Mouse (Mus musculus): ENCODE data around the gene Gstt4.
"Not testable (repeated sequence)": the region's sequence is repeated elsewhere in the genome, so short reads cannot be mapped to it uniquely, and the experiment has no call there.

Gstt4 gene

GRCm38 (mm10) chr10:75789841-75790240, 32.5 kb downstream of the Gstt4 start:
- in situ Hi-C loops (cut with MboI), result no loop called here

- in situ Hi-C loops (cut with MboI), result no loop called here
Measured at GRCm38 (mm10) chr10:75789081-75789735, 33.1 kb downstream of the Gstt4 start.

GRCm38 (mm10) chr10:75788277-75788676, 34.1 kb downstream of the Gstt4 start:
- in situ Hi-C loops (cut with MboI), result no loop called here

- in situ Hi-C loops (cut with MboI), result no loop called here
Measured at GRCm38 (mm10) chr10:75785442-75785841, 36.9 kb downstream of the Gstt4 start.

- in situ Hi-C loops (cut with MboI), result no loop called here
Measured at GRCm38 (mm10) chr10:75780769-75781578, 41.4 kb downstream of the Gstt4 start, which contains the start of the genes Gm20441 and Gstt3. Gene Gm20441 (minus strand): TSS chr10:75780954. Gene Gstt3 (minus strand): TSS chr10:75781414.

- in situ Hi-C loops (cut with MboI), result no loop called here
Measured at GRCm38 (mm10) chr10:75779206-75780174, 42.9 kb downstream of the Gstt4 start.

GRCm38 (mm10) chr10:75777885-75778284, 44.5 kb downstream of the Gstt4 start:
- in situ Hi-C loops (cut with MboI), result no loop called here

GRCm38 (mm10) chr10:75776562-75776961, 45.8 kb downstream of the Gstt4 start:
- in situ Hi-C loops (cut with MboI), result no loop called here

- in situ Hi-C loops (cut with MboI), result no loop called here
Measured at GRCm38 (mm10) chr10:75774587-75774986, 47.8 kb downstream of the Gstt4 start.

- in situ Hi-C loops (cut with MboI), result no loop called here
Measured at GRCm38 (mm10) chr10:75774102-75774501, 48.2 kb downstream of the Gstt4 start.

- in situ Hi-C loops (cut with MboI), result no loop called here
Measured at GRCm38 (mm10) chr10:75772795-75773664, 49.3 kb downstream of the Gstt4 start, which contains the start of gene Ddt. Gene Ddt (minus strand): TSS chr10:75773414.

GRCm38 (mm10) chr10:75767756-75768155, 54.6 kb downstream of the Gstt4 start:
- in situ Hi-C loops (cut with MboI), result not testable (repeated sequence)

- in situ Hi-C loops (cut with MboI), result no loop called here
Measured at GRCm38 (mm10) chr10:75766856-75767255, 55.5 kb downstream of the Gstt4 start.
